Mouse (Mus musculus) CH12F3 (cell line): ENCODE measurements around the gene Wdr18.

Experiments used
- in situ Hi-C: fragments of 300-500 bp; cut with MboI; formaldehyde crosslinking; loops from 2 replicates; pipeline ENCODE4 v1.14.3; 2020; ENCODE audit warnings: low sequenced_read_pairs

Gene Wdr18

DNA sequence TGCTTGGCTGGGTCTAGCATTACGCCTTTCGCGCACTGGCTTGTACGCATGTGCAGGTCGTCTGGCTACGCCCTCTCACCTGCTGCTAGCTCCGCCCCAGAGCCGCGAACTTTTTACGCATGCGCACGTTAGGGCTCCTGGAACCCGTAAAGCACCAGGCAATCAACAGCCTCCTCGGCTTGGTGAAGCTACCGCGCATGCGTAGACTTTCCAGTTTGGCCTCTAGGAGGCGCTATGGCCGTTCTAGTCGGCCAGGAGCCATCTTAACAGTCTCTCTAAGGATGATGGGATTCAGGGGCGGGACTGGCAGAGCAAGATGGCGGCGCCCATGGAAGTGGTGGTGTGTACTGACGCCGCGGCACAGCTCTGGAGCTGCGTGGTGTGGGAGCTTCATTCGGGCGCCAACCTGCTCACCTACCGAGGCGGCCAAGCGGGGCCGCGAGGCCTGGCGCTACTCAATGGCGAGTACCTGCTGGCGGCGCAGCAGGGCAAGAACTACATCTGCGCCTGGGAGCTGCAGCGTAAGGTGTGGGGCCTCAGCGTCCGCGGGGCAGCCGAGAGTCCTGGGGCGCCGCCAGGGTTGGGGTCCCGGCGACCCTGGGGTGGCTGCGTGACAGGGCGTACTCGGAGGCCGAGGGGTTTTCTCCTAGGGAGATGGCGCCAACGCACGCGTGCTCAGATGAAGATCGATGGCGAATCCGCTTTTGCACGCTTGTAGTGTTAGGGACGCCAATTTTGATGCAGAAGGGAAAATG is at the start of gene Wdr18:
TSS of gene Wdr18 (plus strand) at position 306 of the 755 bp plus-strand sequence.
- in situ Hi-C loops, result loop anchor here (5.0 kb wide), 1 partner anchor 38 kb away; the partner anchor contains the start of gene R3hdm4

DNA sequence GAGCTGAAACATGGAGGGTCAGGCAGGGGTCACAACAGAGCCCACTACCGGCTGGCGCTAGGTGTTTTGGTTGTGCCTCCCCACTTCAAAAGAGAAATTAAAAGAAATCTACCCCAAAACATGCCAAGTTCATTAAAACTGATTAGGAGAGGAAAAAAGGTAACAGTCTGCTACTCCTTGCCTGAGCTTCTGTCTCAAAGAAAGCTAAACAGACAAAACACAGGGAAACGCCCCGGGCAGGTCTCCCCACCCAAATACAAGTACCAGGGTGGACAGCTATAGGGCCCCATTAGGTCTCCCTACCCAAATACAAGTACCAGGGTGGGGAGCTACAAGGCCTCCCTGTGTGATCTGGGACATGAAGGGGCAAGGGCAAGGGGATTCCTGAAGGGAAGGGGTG is 49.4 kb upstream of the Wdr18 start, which contains the start of gene Gm26602:
TSS of gene Gm26602 (plus strand) at position 301 of the 400 bp plus-strand sequence.
- in situ Hi-C loops, result no loop called here

DNA sequence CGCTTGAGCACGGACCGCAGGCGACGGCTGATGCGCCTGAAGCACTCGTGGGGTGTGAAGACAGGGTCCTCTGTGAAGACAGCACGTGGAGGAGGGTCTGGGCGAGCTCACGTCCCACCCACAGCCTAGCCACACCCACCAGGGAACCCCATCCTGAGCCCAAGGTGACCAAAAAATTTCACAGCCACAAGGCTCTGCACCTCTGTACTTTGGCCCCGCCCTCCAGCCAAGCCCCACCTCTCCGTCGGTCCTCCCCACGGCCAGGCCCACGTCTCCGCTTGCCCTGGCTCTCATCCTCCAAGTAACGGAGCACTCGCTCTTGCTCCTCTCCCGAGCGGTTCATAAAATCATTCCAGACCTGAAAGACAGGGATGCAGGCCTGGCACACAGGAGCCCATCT is 47.5 kb upstream of the Wdr18 start:
- in situ Hi-C loops, result no loop called here

DNA sequence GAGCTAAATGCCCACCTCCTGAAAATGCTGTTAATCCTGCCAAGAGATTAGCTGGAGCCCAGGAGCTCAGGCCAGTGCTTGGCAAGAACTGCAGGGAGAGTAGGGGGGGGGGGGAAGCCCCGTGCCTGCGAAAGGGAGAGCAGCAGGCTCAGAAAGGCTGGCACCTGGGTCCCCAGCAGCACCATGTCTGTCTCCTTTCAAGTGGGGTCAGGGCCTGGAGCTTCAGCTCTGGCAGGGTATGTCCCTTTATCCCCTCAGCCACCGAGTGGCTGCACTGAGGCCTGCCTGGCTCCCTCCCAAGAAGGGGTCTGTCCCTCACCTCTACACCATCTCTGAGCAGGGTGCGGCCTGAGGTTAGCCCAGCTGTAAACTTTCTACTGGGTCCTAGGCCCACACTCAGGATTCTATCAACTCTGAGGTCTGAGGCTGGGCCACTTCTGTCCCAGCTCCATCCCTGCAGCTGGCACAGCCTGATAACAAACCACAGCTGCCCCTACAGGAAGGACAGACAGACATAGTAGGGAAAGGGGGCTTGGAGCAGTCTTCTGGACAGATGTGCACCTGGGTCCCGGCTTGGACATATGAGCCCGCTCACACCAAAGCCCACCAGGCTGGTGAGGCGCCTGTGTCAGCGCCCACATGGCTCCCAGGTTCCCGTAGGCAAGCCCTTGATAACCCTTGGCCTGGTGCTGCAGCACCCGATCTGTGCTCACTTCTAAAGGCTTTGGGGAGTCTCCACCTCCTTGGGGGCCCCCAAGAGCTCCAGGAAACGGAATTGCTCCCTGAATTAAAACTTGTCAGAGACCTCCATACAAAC is 45.6 kb upstream of the Wdr18 start:
- in situ Hi-C loops, result no loop called here

DNA sequence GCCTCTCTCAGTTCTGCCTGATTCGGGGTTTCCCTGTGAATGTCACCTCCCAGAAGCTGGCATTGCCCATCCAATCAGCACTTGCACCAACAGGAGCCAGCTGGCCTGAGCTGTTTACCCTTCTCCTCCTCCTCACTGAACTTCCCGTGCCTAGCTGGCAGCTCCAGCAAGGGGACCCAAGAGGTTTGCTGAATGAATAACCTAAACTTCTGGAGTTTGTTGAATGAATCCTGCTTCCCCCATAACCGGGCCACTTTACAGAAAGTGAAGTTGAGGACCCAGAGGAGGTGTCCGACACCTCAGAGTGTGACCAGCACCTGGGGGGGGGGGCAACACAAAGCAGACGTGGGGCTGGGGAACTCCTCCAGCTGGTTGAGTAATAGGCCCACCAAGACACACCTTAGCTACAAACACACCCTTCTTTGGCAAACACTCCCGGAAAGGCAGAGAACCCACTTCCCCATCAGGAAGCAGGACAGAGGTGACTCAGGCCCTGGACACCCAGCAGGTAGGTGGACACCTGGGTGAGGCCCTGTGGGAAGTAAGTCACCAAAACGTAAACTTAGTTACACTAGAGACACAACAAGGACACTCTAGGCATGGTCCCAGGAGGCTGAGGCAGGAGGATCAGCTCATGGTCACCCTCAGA is 44.9 kb upstream of the Wdr18 start:
- in situ Hi-C loops, result no loop called here

DNA sequence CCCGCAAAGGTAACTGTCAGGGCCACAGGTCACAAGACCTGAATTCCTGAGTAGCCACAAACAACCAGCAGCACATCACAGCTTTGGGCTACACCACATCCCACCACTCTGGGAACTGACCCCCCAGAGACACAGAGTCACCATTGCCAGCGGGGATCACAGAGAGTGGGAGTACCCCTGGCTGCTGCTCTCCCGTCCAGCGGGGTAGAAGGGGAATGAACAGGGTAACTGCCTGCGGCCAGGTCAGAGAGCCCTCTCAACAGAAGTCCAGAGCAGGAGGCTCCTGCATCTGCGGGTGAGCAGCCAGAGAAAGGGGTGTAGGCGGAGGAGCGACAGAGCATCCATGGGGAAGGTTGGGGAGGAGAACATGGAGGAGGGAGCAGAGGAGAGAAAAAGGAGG is 43.9 kb upstream of the Wdr18 start:
- in situ Hi-C loops, result no loop called here

DNA sequence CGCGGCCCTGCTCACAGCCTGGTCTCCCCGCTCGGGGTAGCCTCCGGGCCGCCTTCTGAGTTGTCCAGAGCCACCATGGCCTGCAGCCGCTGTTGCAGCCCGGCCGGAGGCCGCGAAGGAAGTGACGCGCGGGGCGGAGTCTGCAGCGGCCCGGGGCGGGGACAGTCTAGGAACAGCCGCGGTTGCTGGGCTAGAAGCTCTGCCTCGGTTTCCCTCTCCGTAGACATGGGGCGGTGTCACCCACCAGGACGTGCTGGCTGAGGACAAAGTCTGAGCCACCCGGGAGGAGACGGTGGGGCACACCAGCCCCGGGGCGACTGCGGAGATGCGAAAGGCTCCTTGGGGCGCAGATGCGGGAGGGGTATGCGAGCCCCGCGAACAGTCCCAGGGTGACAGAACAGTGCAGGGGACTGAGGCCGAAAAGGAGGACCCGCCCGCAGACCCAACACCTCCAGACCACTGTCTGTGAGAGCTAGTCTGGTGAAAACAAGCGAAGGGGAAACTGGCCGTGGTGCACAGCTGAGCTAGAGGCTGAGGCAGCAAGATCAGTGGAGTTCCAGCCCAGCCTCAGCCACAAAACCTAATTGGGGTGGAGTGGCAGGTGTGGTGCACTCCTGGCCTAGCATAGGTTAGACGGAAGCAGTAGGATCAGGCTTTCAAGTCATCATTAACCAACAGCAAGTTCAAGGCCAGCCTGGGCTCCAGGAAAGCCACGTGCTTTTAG is 43.0 kb upstream of the Wdr18 start, which contains the start of gene Kiss1r:
TSS of gene Kiss1r (plus strand) at position 164 of the 724 bp plus-strand sequence.
- in situ Hi-C loops, result no loop called here

DNA sequence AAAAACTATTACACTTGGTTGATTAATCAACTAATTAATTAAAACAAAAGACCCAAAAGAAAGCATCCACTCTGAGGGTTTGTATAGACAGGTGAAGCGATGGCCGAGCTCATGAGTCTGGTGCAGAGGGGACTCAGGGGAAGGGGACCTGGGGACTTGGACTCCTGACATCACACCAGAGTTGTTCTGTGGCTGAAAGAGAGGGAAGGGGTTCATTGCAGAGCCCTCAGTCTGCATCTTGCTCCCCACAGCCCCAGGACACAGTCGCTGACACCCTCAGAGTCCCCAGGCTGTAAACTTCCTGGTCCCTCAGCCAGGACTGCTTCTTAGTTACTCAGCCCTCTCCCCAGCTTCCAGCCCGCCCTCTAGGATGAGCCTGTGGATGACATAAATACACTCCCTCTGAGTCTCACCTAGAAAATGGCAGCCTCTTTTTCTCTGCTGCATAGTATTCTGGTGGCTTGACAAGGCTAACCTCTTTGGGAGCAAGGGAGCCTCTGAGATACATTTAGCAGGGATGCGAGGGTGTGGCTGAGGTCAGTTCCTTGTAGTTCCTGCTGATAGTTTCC is 42.3 kb upstream of the Wdr18 start:
- in situ Hi-C loops, result no loop called here

DNA sequence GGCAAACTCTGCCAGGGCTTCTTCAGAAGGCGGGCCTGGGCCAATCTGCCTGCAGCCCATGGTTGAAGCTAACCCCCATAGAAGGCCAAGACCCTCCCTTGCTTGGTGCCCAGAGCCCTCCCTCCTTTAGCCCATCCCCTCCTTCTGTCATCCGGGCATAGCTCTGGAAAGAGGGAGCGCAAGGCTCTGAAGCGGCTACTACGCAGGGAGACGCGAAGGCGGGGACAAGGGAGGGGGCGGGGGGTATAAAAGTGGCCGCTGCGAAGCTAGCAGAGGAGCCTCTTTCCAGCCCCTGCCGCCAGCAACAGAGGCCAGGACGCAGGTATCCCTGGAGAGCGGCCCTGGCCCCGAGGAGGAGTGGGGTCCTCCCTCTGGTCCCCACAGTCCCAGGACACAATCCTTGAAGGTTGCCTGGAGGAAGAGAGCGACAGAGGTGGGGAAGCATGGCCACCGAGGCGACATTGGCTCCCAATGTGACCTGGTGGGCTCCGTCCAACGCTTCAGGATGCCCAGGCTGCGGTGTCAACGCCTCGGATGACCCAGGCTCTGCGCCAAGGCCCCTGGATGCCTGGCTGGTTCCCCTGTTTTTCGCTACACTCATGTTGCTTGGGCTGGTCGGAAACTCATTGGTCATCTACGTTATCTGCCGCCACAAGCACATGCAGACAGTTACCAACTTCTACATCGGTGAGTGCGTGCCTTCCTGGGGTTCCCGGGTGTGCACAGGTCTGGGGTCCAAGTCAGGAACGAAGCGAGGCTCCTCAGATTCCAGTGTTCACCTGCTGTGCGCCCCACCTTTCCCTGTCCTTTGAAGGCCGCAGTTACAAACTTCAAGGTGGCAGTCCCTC is 41.5 kb upstream of the Wdr18 start:
- in situ Hi-C loops, result no loop called here

DNA sequence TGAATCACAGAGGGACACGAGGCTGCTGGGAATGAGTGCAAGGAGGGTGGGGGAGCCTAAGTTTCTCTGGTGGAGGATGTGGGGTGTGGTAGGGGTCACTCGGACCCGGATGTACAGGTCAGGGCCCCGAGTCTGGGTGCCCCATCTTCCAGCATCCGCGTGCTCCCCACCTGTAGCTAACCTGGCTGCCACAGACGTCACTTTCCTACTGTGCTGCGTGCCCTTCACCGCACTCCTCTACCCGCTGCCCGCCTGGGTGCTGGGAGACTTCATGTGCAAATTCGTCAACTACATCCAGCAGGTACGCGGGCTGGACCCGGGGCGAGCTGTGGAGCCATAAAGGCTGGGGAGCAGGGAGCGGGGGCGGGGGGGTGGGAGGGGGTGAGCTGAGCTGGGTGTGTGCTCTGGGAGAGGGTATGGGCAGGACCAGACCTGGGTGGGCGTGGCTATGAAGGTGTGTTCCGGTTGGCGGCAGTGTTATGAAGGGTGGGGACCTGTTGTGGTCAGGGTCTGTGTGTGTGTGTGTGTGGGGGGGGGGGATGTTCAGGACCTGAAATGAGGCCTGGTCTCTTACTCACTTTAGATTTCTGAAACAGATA is 40.6 kb upstream of the Wdr18 start:
- in situ Hi-C loops, result no loop called here

DNA sequence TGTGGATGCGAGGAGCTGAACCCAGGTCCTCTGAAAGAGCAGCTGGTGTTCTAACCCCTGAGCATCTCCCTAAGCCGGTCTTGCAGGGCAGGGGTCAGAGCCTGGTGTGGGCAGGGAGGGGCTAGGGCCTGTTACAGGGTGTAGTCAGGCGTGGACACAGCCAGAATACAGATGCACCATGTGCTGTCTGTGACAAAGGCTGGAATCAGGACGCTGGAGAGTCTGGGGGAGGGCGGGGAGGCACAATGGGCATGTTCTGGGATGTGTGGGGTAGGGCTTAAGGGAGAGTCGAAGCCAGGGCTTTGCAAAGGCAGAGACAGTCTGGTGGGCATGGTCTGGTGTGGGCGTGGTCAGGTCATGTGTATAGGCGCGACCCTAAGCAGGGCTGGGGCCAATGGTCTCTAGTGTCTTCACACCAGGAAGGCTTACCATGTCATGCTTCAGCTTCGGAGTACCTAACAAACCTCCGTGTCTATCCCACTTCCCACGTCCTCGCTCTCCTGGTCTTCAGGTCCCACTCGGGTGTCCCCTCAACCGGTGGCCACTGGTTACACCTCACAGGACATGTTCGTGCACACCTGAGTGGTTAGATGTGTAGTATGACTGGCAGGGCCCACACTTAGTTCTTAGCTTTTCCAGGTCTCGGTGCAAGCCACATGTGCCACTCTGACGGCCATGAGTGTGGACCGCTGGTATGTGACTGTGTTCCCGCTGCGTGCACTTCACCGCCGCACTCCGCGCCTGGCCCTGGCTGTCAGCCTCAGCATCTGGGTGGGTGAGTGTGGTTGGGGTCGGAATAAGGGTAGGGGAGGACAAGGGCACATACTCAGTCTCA is 39.7 kb upstream of the Wdr18 start:
- in situ Hi-C loops, result loop anchor here (5.0 kb wide), 1 partner anchor 37 kb away; no protein-coding TSS in a partner anchor

DNA sequence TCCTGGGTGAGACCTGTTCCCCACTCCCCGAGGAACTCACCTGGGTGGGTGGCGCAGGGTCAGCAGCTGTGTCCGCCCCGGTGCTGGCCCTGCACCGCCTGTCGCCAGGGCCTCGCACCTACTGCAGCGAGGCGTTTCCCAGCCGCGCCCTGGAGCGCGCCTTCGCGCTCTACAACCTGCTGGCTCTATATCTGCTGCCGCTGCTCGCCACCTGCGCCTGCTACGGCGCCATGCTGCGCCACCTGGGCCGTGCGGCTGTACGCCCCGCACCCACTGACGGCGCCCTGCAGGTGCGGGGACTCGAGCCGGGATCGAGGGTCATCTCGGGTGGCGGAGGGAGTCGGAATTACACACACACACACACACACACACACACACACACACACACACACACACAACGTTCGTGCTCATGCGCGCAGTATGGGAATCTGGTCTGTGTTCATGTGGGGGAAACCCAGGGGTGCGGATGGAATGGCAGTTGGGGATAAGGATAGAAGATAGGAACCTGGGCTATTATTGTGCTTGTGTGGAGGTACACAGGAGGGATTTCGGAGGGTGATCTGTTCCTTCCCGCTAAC is 38.9 kb upstream of the Wdr18 start, which contains the start of gene R3hdm4:
TSS of gene R3hdm4 (minus strand) at position 251 of the 578 bp plus-strand sequence.
- in situ Hi-C loops, result loop anchor here (5.0 kb wide), 1 partner anchor 36 kb away; no protein-coding TSS in a partner anchor

DNA sequence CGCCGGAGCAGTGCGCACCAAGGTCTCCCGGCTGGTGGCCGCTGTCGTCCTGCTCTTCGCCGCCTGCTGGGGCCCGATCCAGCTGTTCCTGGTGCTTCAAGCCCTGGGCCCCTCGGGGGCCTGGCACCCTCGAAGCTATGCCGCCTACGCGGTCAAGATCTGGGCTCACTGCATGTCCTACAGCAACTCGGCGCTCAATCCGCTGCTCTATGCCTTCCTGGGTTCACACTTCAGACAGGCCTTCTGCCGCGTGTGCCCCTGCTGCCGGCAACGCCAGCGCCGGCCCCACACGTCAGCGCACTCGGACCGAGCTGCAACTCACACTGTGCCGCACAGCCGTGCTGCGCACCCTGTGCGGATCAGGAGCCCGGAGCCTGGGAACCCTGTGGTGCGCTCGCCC is 38.4 kb upstream of the Wdr18 start:
- in situ Hi-C loops, result loop anchor here (5.0 kb wide), 1 partner anchor 36 kb away; no protein-coding TSS in a partner anchor

DNA sequence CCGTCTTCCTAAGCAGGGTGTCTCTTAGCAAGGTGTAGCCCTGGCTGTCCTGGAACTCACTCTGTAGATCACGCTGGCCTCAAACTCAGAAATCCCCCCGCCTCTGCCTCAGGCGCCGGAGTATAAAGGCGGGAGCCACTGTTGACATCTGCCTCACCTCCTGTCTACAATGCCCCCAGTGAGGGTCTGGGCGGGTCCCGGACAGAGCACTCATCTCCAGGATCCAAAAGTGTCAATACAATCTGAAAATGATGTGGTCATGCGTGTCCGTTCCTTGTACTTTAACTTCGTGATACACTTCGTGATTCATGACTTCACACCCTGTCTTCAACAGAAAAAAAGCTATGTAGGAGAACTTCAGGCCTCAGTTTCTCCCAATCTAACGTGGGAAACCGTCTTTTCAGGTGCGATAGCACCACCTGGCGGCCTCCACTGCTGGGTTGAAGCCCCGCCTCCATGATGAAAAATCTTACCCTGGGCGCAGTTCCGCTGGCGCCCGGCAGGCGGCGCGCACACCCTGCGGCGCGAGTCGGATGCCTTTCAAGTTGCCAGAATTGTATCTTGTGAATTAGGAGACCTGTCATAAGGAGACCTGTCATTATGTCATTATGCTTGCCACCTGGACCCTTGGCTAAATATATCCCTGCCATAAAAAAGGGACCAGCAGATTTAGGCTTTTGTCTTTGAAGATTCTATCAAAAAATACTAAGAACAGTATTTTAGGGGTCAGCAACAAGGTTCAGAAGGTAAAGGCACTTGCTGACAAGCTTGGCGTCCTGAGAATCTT is 34.8 kb upstream of the Wdr18 start:
- in situ Hi-C loops, result loop anchor here (5.0 kb wide), 1 partner anchor 32 kb away; no protein-coding TSS in a partner anchor

DNA sequence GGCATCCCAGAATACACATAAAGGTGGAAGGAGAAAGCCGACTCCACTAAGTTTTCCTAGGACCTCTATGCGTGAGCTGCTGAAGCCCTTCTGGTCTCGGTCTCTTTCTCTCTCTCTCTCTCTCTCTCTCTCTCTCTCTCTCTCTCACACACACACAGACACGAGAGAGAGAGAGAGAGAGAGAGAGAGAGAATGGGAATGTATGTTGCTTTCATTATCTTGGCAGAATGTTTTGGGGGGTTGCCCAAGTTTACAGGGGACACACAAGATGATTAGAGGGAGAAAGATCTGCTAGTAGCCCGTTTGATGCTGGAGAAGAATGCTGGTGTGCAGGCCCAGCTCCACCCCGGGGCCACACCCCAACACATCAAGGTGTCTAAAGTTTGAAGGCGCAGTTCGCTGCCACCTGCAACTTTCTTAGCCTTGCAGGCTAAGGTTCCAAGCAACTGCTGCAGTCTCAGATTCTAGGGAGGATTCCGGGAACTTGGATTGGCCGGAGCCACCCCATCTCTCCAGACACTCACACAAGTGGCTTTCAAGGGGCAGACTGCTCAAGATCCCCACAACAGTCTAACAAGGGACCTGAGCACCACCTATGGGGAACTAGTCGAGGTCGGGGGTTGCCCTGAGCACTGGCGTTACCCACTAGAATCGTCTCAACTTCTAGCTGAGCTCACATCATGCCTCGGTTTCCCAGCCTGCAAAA is 34.0 kb upstream of the Wdr18 start:
- in situ Hi-C loops, result no loop called here
